Mouse (Mus musculus) hindbrain, embryonic 11.5 days (tissue): ENCODE measurements at regions not wholly inside any gene's neighbourhood (a gene's known extent, or its start where the extent isn't known, plus 50 kb on each side); places are given as distances from the start of the nearest gene placed in this dataset.

Source experiments
- ATAC-seq: fragments of 200-750 bp; cut with Nextera tagmentation; 2 replicates; pipeline ENCODE4 v1.8.0; 2017; ENCODE audit warnings: mild to moderate bottlenecking, moderate TSS enrichment, moderate library complexity; ENCODE audit not compliant: low FRiP score
- DNase-seq: peaks from one replicate; pipeline ENCODE4 v3.0.0-alpha.2; 2015; ENCODE audit warnings: low spot score
- H3K27ac ChIP-seq: fragments of 300-500 bp; sonication (generic); 2 replicates; pipeline ENCODE4 v1.5.1; 2014; ENCODE audit warnings: mild to moderate bottlenecking, low read depth, low read length
- H3K27me3 ChIP-seq: fragments of 300-500 bp; sonication (generic); 2 replicates; pipeline ENCODE4 v1.6.1; 2014; ENCODE audit warnings: mild to moderate bottlenecking, low read length, moderate library complexity, mixed read lengths; ENCODE audit not compliant: control insufficient read depth, insufficient read depth
- H3K36me3 ChIP-seq: fragments of 300-500 bp; sonication (generic); 2 replicates; pipeline ENCODE4 v1.6.1; 2014; ENCODE audit warnings: mild to moderate bottlenecking, low read length, moderate library complexity, mixed read lengths; ENCODE audit not compliant: control insufficient read depth, insufficient read depth
- H3K4me1 ChIP-seq: fragments of 300-500 bp; sonication (generic); replicated peaks from 2 replicates; pipeline ENCODE4 v1.6.1; 2014; ENCODE audit warnings: low read length, mixed read lengths; ENCODE audit not compliant: control insufficient read depth, insufficient read depth
- H3K4me2 ChIP-seq: fragments of 300-500 bp; sonication (generic); replicated peaks from 2 replicates; pipeline ENCODE4 v1.6.1; 2014; ENCODE audit warnings: mild to moderate bottlenecking, low read depth, low read length
- H3K4me3 ChIP-seq: fragments of 300-500 bp; sonication (generic); 2 replicates; pipeline ENCODE4 v1.5.1; 2014; ENCODE audit warnings: low read depth, low read length
- H3K9ac ChIP-seq: fragments of 300-500 bp; sonication (generic); 2 replicates; pipeline ENCODE4 v1.6.1; 2014; ENCODE audit warnings: low read depth, low read length
- H3K9me3 ChIP-seq: fragments of 300-500 bp; sonication (generic); 2 replicates; pipeline ENCODE4 v1.6.1; 2016; ENCODE audit warnings: low read length; ENCODE audit not compliant: control insufficient read depth
- WGBS: fragments of 180-500 bp; shearing (Covaris S2); extraction: QIAGEN DNeasy Blood & Tissue Kit; methylation state at CpG from one replicate; pipeline ENCODE4 v1.1.7; 2014; 5-methylcytosine and 5-hydroxymethylcytosine counted together

GRCm38 (mm10) chr8:11923115-11923514 lies 82.8 kb downstream of the Tex29 start:
- Histone ChIP-seq H3K27ac (no peak overlapping the region), H3K9ac (no peak overlapping the region), H3K27me3 (no peaks in the 10 kb centered on the region), H3K4me3 (no peak overlapping the region), H3K9me3 (no peaks in the 10 kb centered on the region), H3K4me2 (no peak overlapping the region), H3K36me3 (no peaks in the 10 kb centered on the region), H3K4me1 (no peaks in the 10 kb centered on the region)
- ATAC-seq, result no peak
- 83% methylated on average over 7 of the region's 7 CpGs for WGBS
- no peak for DNase-seq

GRCm38 (mm10) chr8:11924165-11924564 lies 83.9 kb downstream of the Tex29 start:
- Histone ChIP-seq H3K27me3 (no peaks in the 10 kb centered on the region), H3K4me2 (no peak overlapping the region), H3K4me3 (no peak overlapping the region), H3K9me3 (no peaks in the 10 kb centered on the region), H3K9ac (no peak overlapping the region), H3K27ac (no peak overlapping the region), H3K36me3 (no peaks in the 10 kb centered on the region), H3K4me1 (no peaks in the 10 kb centered on the region)
- WGBS, result 67% methylated on average over 11 of the region's 11 CpGs
- DNase-seq (peak; percentile 80), ATAC-seq (no peak)

- no peak overlapping the region for H3K4me2 ChIP-seq
- DNase-seq (peak; percentile 79), ATAC-seq (peak; percentile 77)
- no peak overlapping the region for H3K9ac ChIP-seq
- WGBS, result 20% methylated on average over 6 of the region's 6 CpGs
- H3K4me3 ChIP-seq, result no peak overlapping the region
- no peaks in the 10 kb centered on the region for H3K4me1 ChIP-seq
- H3K36me3 ChIP-seq, result no peaks in the 10 kb centered on the region
- H3K27ac ChIP-seq, result no peak overlapping the region
- H3K9me3 ChIP-seq, result no peaks in the 10 kb centered on the region
- no peaks in the 10 kb centered on the region for H3K27me3 ChIP-seq
Observed at GRCm38 (mm10) chr8:11942892-11943332, 102.6 kb downstream of the Tex29 start.

- no peak overlapping the region for H3K27ac ChIP-seq
- H3K9me3 ChIP-seq, result no peaks in the 10 kb centered on the region
- 83% methylated on average over 8 of the region's 8 CpGs for WGBS
- no peak overlapping the region for H3K4me2 ChIP-seq
- DNase-seq (no peak), ATAC-seq (no peak)
- no peak overlapping the region for H3K4me3 ChIP-seq
- H3K36me3 ChIP-seq, result no peaks in the 10 kb centered on the region
- no peak overlapping the region for H3K9ac ChIP-seq
- no peaks in the 10 kb centered on the region for H3K4me1 ChIP-seq
- H3K27me3 ChIP-seq, result no peaks in the 10 kb centered on the region
Observed at GRCm38 (mm10) chr8:11947766-11948165, 107.5 kb downstream of the Tex29 start.

GRCm38 (mm10) chr8:11956268-11956667 lies 116.0 kb downstream of the Tex29 start:
- no peak overlapping the region for H3K4me2 ChIP-seq
- peaks cover 3% of the 10 kb centered on the region; the same call in 1 of the 2 replicates for H3K27me3 ChIP-seq
- no peak overlapping the region for H3K9ac ChIP-seq
- no peak overlapping the region for H3K4me3 ChIP-seq
- H3K36me3 ChIP-seq, result no peaks in the 10 kb centered on the region
- no peaks in the 10 kb centered on the region for H3K9me3 ChIP-seq
- ATAC-seq, result no peak
- no peaks in the 10 kb centered on the region for H3K4me1 ChIP-seq
- 23% methylated on average over 7 of the region's 7 CpGs for WGBS
- no peak overlapping the region for H3K27ac ChIP-seq
- DNase-seq, result no peak

GRCm38 (mm10) chr8:11957046-11957783 lies 116.9 kb downstream of the Tex29 start:
- ATAC-seq, result peak; percentile 56; the same call in 1 of the 2 replicates

GRCm38 (mm10) chr8:11958176-11958575 lies 117.9 kb downstream of the Tex29 start:
- no peaks in the 10 kb centered on the region for H3K36me3 ChIP-seq
- no peaks in the 10 kb centered on the region for H3K4me1 ChIP-seq
- no peak overlapping the region for H3K9ac ChIP-seq
- 74% methylated on average over 5 of the region's 5 CpGs for WGBS
- no peak overlapping the region for H3K27ac ChIP-seq
- no peak overlapping the region for H3K4me3 ChIP-seq
- H3K27me3 ChIP-seq, result peaks cover 3% of the 10 kb centered on the region; the same call in 1 of the 2 replicates
- no peak overlapping the region for H3K4me2 ChIP-seq
- DNase-seq (no peak), ATAC-seq (no peak)
- H3K9me3 ChIP-seq, result no peaks in the 10 kb centered on the region

More at GRCm38 (mm10) chr8:11957046-11957783, 116.9 kb downstream of the Tex29 start:
- peak; percentile 66 for DNase-seq
- WGBS, result 69% methylated on average over 7 of the region's 7 CpGs
- no peak overlapping the region for H3K27ac ChIP-seq
- H3K9me3 ChIP-seq, result no peaks in the 10 kb centered on the region
- no peaks in the 10 kb centered on the region for H3K4me1 ChIP-seq
- no peak overlapping the region for H3K4me2 ChIP-seq
- H3K27me3 ChIP-seq, result peaks cover 3% of the 10 kb centered on the region; the same call in 1 of the 2 replicates
- H3K36me3 ChIP-seq, result no peaks in the 10 kb centered on the region
- no peak overlapping the region for H3K9ac ChIP-seq
- H3K4me3 ChIP-seq, result no peak overlapping the region

GRCm38 (mm10) chr8:11959466-11959865 lies 119.2 kb downstream of the Tex29 start:
- ATAC-seq (no peak), DNase-seq (no peak)
- Histone ChIP-seq H3K27me3 (peaks cover 3% of the 10 kb centered on the region; the same call in 1 of the 2 replicates), H3K36me3 (no peaks in the 10 kb centered on the region), H3K4me3 (no peak overlapping the region), H3K4me2 (no peak overlapping the region), H3K9me3 (no peaks in the 10 kb centered on the region), H3K27ac (no peak overlapping the region), H3K4me1 (no peaks in the 10 kb centered on the region), H3K9ac (no peak overlapping the region)
- 78% methylated on average over 4 of the region's 4 CpGs for WGBS

- H3K4me1 ChIP-seq, result no peaks in the 10 kb centered on the region
- H3K27me3 ChIP-seq, result no peaks in the 10 kb centered on the region
- no peak for DNase-seq
- no peak overlapping the region for H3K4me2 ChIP-seq
- ATAC-seq, result no peak
- no peak overlapping the region for H3K4me3 ChIP-seq
- 41% methylated on average over 1 of the region's 1 CpGs for WGBS
- no peaks in the 10 kb centered on the region for H3K36me3 ChIP-seq
- H3K9me3 ChIP-seq, result no peaks in the 10 kb centered on the region
- H3K27ac ChIP-seq, result no peak overlapping the region
- no peak overlapping the region for H3K9ac ChIP-seq
Observed at GRCm38 (mm10) chr8:11963575-11963974, 123.3 kb downstream of the Tex29 start.
